Mouse (Mus musculus): ENCODE results near the gene Ugt1a1. TPM values are rescaled to one million over a fixed set of nuclear protein-coding genes. Genes with fewer than 3 reads are reported as not detected.

Gene Ugt1a1
- polyA plus RNA-seq, 1 experiment, result not detected

DNA sequence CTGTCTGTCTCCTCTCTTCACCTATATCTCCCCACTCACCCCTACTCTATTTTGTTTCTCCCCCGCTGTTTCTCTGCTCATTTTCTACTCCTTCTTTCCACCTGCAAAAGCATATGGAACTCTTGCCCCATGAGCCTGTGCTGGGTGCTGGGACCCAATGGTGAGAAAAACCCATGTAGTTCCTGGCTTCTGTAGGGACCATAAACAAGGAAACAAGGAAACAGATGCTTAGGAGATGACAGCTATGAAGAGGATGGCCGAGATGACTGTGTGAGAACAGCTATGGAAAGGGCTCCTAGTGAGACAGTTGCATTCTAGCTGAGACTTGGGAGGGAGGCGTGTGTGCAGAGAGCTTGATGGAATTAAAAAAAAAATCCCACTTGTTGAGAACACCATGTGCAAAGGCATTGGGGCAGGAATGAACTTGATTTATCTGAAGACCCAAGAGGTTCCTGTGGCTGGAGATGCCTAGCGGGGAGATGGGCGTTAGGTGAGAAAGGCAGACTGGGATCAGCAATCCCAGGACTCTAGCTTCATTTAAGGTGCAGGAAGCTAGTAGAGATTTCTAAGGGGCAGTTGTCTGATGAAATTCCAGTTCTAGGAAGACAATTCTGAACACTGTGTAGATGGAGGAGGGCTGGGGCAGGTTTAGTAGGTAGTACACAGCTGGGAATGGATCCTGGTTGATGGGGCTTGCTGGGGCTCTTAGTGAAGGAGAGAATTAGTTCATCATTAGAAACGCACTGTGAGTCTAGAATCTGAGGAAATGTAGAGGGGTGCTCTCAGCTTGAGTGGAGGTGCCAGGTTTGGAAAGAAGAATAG is 19.4 kb downstream of the Ugt1a1 start:
- Histone ChIP-seq H3K36me3 (ENCODE audit: control insufficient read depth) (no peaks in the 10 kb centered on the region), H3K4me1 (ENCODE audit: control insufficient read depth) (peaks cover 3% of the 10 kb centered on the region), H3K27me3 (ENCODE audit: control insufficient read depth) (peaks cover 5% of the 10 kb centered on the region; the same call in 1 of the 2 replicates), H3K4me3 (replicated peaks) (no peak overlapping the region), H3K9me3 (ENCODE audit: control insufficient read depth, low read length) (peaks cover 57% of the 10 kb centered on the region)
- TF ChIP-seq GATA1 (IDR thresholded peaks at IDR 0.05; ENCODE audit: low read length) (no peak), TAL1 (IDR thresholded peaks at IDR 0.05; ENCODE audit: low read length) (no peak)

DNA sequence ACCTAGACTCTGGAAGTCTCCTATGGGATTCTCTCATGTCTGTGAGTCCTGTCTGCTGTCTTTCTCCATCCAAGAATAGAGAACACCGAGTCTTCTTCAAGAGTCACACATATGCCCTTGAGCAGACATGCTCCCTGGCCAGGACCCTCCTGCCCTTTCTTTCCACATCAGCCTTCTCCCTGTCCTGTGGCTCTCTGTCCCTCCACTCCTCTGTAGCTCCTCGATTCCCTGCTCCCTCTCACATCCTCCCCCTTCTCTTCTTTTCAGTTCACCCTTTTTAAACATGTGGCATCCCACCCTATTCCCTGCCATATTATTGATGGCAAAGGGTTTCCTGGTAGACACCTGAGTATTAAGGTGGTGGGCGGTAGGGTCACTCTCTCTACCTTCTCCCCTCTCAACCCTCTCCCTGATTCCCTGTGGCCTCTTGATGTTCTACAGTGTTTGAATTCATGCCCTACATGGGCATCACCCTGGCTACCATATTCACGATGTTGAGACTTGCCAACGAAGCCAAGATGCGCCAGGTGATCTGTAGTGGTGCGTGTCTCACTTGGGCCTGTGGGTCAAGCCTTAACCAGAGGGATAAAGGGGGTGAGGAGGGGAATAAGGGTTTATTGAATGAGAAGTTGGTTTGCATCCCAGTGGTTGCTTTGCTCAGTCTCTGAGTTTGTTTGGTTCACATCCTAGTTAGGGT is 20.2 kb downstream of the Ugt1a1 start:
- Histone ChIP-seq H3K4me1 (ENCODE audit: control insufficient read depth) (peaks cover 3% of the 10 kb centered on the region), H3K27me3 (ENCODE audit: control insufficient read depth) (peaks cover 5% of the 10 kb centered on the region; the same call in 1 of the 2 replicates), H3K4me3 (replicated peaks) (no peak overlapping the region), H3K36me3 (ENCODE audit: control insufficient read depth) (no peaks in the 10 kb centered on the region), H3K9me3 (ENCODE audit: control insufficient read depth, low read length) (peaks cover 56% of the 10 kb centered on the region)
- TF ChIP-seq TAL1 (IDR thresholded peaks at IDR 0.05; ENCODE audit: low read length) (no peak), GATA1 (IDR thresholded peaks at IDR 0.05; ENCODE audit: low read length) (no peak)

DNA sequence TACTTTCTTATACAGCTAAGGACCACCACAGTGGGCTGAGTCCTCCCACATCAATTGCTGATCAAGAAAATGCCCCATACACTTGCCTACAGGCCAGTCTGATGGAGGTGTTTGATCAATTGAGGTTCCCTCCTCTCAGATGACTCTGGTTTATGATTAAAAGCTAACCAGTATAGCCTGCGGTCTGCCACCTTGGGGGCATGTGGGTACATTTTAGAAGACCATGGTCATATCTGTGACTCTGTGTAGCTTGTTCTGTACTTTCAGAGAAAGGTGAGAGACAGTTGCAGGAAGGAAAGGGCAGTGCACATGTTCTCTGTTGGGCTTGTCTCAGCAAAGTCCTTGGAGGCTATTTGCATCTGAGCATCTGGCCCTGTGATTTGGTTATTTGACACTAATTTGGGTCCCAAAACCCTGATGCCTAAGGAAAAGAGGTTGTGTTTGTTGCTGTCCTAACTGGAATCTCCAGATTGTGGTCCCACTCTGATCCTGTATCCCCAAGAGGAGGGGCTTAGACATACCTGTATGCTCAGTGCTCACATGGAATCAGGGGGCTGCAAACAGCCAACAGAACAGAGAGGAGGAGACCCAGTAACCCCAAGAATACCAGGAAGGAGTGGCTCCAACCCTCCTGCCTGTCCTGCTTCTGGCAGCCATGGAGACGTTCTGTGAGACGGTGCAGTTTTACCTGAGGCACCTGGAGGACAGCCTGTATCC is 21.1 kb downstream of the Ugt1a1 start:
- peaks cover 58% of the 10 kb centered on the region for H3K9me3 ChIP-seq (ENCODE audit: control insufficient read depth, low read length)
- H3K36me3 ChIP-seq (ENCODE audit: control insufficient read depth), result no peaks in the 10 kb centered on the region
- no peaks in the 10 kb centered on the region for H3K4me1 ChIP-seq (ENCODE audit: control insufficient read depth)
- peaks cover 5% of the 10 kb centered on the region; the same call in 1 of the 2 replicates for H3K27me3 ChIP-seq (ENCODE audit: control insufficient read depth)
- no peak overlapping the region for H3K4me3 ChIP-seq (replicated peaks)
- no peak for TF ChIP-seq TAL1 (IDR thresholded peaks at IDR 0.05; ENCODE audit: low read length)
- no peak for TF ChIP-seq GATA1 (IDR thresholded peaks at IDR 0.05; ENCODE audit: low read length)

DNA sequence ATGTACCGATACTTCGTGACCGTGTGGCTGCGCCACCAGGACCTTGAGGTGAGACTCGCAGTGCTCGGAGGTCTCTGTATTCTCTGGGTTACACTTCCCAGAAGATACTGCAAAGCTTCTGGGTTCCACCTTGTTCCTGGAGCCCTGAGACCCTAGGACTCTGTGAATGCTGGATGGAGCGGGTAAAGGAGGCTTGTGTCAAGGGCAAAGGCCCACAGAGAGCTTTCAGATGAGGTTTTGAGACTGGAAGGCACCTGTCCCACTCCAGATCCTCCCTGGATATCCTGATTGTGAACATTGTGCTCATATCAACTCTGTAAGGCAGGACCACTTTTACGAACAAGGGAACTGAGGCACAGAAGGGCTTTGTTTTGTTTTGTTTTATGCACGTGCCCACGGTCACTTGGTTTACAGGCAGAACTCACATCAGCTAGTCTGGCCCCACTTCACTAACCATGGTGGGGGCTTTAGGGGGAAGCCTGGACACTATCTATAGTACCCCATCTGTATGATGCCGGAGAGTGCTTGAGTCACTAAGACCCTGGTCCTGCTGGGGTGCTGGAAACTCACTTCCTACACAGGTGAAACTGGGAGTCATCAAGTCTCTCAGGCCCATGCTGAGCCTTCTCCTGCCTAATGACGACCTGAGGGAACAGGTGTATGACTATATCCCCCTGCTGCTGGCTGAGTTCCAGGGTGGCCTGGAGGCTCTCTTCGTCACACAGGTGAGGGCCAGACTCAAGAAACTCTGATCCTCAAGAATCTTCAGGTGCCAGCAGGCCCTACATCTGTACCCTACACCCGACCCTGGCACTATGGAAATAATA is 21.9 kb downstream of the Ugt1a1 start:
- no peaks in the 10 kb centered on the region for H3K4me1 ChIP-seq (ENCODE audit: control insufficient read depth)
- H3K9me3 ChIP-seq (ENCODE audit: control insufficient read depth, low read length), result peaks cover 61% of the 10 kb centered on the region
- no peak overlapping the region for H3K4me3 ChIP-seq (replicated peaks)
- H3K36me3 ChIP-seq (ENCODE audit: control insufficient read depth), result no peaks in the 10 kb centered on the region
- H3K27me3 ChIP-seq (ENCODE audit: control insufficient read depth), result peaks cover 5% of the 10 kb centered on the region; the same call in 1 of the 2 replicates
- TF ChIP-seq GATA1 (IDR thresholded peaks at IDR 0.05; ENCODE audit: low read length) (no peak), TAL1 (IDR thresholded peaks at IDR 0.05; ENCODE audit: low read length) (no peak)

DNA sequence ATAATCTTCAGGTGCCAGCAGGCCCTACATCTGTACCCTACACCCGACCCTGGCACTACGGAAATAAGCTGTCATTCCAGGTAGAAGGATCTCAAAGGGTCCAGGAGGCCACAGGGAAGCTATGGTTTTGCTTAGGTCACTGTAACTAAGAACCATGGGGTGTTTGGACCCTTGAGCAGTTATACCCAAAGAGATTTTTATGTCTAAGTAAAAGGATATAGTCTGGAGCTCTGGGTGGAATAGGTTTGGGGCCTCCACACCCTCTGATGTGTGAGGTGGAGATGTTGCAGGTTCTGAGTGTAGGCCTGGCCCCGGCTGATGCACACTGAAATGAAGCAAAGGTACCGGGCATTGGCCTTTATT is 22.5 kb downstream of the Ugt1a1 start:
- Histone ChIP-seq H3K4me1 (ENCODE audit: control insufficient read depth) (no peaks in the 10 kb centered on the region), H3K9me3 (ENCODE audit: control insufficient read depth, low read length) (peaks cover 67% of the 10 kb centered on the region), H3K36me3 (ENCODE audit: control insufficient read depth) (no peaks in the 10 kb centered on the region), H3K27me3 (ENCODE audit: control insufficient read depth) (peaks cover 5% of the 10 kb centered on the region; the same call in 1 of the 2 replicates), H3K4me3 (replicated peaks) (no peak overlapping the region)
- TF ChIP-seq GATA1 (IDR thresholded peaks at IDR 0.05; ENCODE audit: low read length) (no peak), TAL1 (IDR thresholded peaks at IDR 0.05; ENCODE audit: low read length) (no peak)

DNA sequence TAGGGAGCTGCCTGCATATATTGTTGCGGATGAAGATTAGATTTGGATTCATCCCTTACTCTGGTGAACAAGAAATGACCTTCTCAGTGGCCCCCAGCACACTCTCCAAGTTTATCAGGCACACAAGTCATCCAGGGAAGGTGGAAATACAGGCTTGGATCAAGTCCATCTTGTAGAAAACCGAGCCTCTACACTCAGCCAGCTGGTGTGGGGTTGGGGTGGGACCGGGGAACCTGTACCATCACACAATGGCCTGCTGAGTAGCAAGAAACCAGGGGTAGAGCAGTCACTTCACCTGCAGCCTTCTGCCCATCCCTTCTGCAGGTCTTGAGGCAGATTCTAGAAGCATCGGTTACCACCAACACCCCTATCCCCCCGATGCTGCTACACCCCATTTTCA is 22.9 kb downstream of the Ugt1a1 start:
- H3K4me3 ChIP-seq (replicated peaks), result no peak overlapping the region
- TF ChIP-seq GATA1 (IDR thresholded peaks at IDR 0.05; ENCODE audit: low read length), result no peak
- TF ChIP-seq TAL1 (IDR thresholded peaks at IDR 0.05; ENCODE audit: low read length), result no peak
- peaks cover 5% of the 10 kb centered on the region; the same call in 1 of the 2 replicates for H3K27me3 ChIP-seq (ENCODE audit: control insufficient read depth)
- peaks cover 71% of the 10 kb centered on the region for H3K9me3 ChIP-seq (ENCODE audit: control insufficient read depth, low read length)
- no peaks in the 10 kb centered on the region for H3K36me3 ChIP-seq (ENCODE audit: control insufficient read depth)
- no peaks in the 10 kb centered on the region for H3K4me1 ChIP-seq (ENCODE audit: control insufficient read depth)

DNA sequence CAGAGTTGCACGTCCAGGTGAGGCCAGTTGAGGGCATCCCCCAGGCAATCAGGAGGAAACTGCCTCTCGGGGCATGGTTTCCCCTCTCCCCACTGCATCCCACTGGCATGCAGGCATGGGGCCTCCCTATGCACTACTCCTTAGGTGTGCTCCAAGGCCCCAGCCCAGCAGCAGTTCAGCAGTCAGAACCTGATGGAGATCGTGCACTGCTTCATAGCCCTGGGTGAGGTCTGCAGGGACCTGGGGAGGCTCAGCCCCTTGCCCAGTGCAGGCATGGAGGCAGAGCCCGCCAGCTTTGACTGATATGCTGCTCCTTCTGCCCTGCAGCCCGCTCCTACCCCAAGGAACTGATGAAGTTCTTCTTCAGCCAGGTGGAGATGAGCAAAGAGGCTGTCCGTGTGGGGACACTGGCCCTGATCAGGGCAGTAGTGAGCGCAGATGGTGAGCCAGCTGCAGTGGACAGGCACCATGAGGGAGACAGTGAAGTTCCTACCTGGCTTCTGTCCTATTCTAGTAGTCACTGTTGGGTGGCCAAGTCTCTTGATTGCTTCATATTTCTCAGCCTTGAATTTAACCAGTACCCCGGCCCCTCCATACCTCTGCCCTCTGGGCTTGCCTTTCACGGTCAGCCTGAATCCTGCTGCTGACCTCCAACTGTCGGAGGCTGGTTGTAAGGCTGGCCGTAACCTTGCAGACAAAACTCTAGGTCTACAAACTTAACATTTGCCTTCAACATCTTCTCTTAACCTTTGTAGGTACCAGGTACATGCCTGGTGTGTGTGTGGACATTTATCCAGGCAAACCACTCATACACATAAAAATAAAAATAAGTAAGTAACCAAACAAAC is 23.5 kb downstream of the Ugt1a1 start:
- 0 out of 3 replicates have a peak, but pooled peaks have one; percentile 24 for TF ChIP-seq TAL1 (IDR thresholded peaks at IDR 0.05; ENCODE audit: low read length)
- no peak for TF ChIP-seq GATA1 (IDR thresholded peaks at IDR 0.05; ENCODE audit: low read length)
- H3K9me3 ChIP-seq (ENCODE audit: control insufficient read depth, low read length), result peaks cover 71% of the 10 kb centered on the region
- no peak overlapping the region for H3K4me3 ChIP-seq (replicated peaks)
- H3K36me3 ChIP-seq (ENCODE audit: control insufficient read depth), result no peaks in the 10 kb centered on the region
- no peaks in the 10 kb centered on the region for H3K4me1 ChIP-seq (ENCODE audit: control insufficient read depth)
- peaks cover 5% of the 10 kb centered on the region; the same call in 1 of the 2 replicates for H3K27me3 ChIP-seq (ENCODE audit: control insufficient read depth)

Measured in erythroblast, embryonic 14.5 days (primary cell).